ENCODE assay signal across 20 mouse cellular contexts in the genomic region with DNA sequence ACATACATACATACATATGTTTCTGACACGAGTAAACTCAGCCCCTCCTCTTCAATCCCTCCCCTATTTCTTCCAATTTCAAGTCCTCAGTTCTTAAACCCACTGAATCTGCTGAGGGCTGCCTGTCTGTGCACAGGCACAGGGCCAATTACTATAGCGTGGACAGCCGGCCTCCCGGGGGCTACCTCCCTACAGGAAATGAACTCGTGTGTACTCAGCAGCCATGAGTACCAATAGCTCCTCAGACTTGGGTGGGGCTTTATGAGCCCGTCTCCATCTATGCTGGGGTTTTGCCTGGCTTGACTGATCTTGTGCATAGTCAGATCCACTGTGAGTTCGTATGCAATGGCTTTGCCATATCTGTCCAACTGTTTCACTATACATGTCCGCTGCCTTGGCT. TPM values are rescaled to one million over a fixed set of nuclear protein-coding genes. Genes with fewer than 3 reads are reported as not detected.
DNase-seq lines count a peak whose midpoint lies in the region; ATAC-seq lines count a peak whose summit lies in the region.
"Had no signal": no experiment of that assay in that cellular context is flagged by ENCODE, and none has a peak within 500 bp of the region (broad histone marks: within the 10 kb centered on the region; RNA-seq: fewer than 3 reads in every experiment).

No protein-coding gene starts in this region.

- ATAC-seq in kidney, embryonic 16.5 days (ENCODE audit: low FRiP score, low TSS enrichment), result peak; percentile 54; the same call in 1 of the 2 replicates
- ATAC-seq: forebrain, postnatal 0 days; Patski had no signal

- H3K4me3 ChIP-seq in kidney, embryonic 16.5 days (ENCODE audit: low read length), result no peak overlapping the region
- no peak overlapping the region for H3K4me3 ChIP-seq in macrophage (ENCODE audit: inconsistent target)
- H3K4me3 ChIP-seq: embryonic facial prominence, embryonic 13.5 days; heart, embryonic 13.5 days; hindbrain, embryonic 10.5 days; midbrain, embryonic 10.5 days had no signal

- DNase-seq in kidney, postnatal 36 days, result no peak
- DNase-seq in 3T3-L1 (ENCODE audit: low read depth, low spot score) (peak; percentile 38), NIH3T3 (ENCODE audit: low read depth) (peak; percentile 48)
- no peak for DNase-seq in retina, embryonic 14.5 days (ENCODE audit: low spot score)
- no peak for DNase-seq in gastrocnemius, postnatal 25 days
- DNase-seq in heart, postnatal 36 days, result no peak
- DNase-seq: adrenal gland, adult 8-10 months; cerebellum, adult 9-11 months; forebrain, postnatal 0 days; layer of hippocampus, postnatal 36 days; lung, postnatal 14 days; retina, postnatal 1 day; right cerebral cortex, postnatal 4 days had no signal

- peaks cover 32% of the 10 kb centered on the region for H3K79me2 ChIP-seq in macrophage (ENCODE audit: inconsistent target)

- no peaks in the 10 kb centered on the region for H3K36me3 ChIP-seq in kidney, embryonic 16.5 days (ENCODE audit: insufficient read depth, low read length)
- H3K36me3 ChIP-seq in macrophage (ENCODE audit: inconsistent target), result no peaks in the 10 kb centered on the region
- H3K36me3 ChIP-seq: embryonic facial prominence, embryonic 13.5 days; heart, embryonic 13.5 days; hindbrain, embryonic 10.5 days; midbrain, embryonic 10.5 days had no signal

- no peak overlapping the region for H3K4me2 ChIP-seq in kidney, embryonic 16.5 days (replicated peaks; ENCODE audit: low read depth, low read length)
- H3K4me2 ChIP-seq: embryonic facial prominence, embryonic 13.5 days; heart, embryonic 13.5 days had no signal

- H3K4me1 ChIP-seq in kidney, embryonic 16.5 days (ENCODE audit: insufficient read depth, low read length), result no peaks in the 10 kb centered on the region
- H3K4me1 ChIP-seq: embryonic facial prominence, embryonic 13.5 days; hindbrain, embryonic 10.5 days had no signal

- H3K27me3 ChIP-seq in kidney, embryonic 16.5 days (ENCODE audit: insufficient read depth, low read length), result no peaks in the 10 kb centered on the region
- H3K27me3 ChIP-seq: embryonic facial prominence, embryonic 13.5 days; Patski had no signal

- no peaks in the 10 kb centered on the region for H3K9me3 ChIP-seq in kidney, embryonic 16.5 days (ENCODE audit: low read length)
- H3K9me3 ChIP-seq: embryonic facial prominence, embryonic 13.5 days; heart, embryonic 13.5 days; hindbrain, embryonic 10.5 days; midbrain, embryonic 10.5 days had no signal

- 39% methylated on average over 8 of the region's 8 CpGs for WGBS in kidney, embryonic 16.5 days
- 43% methylated on average over 8 of the region's 8 CpGs for WGBS in macrophage (ENCODE audit: missing documents)

- no peak overlapping the region for H3K9ac ChIP-seq in kidney, embryonic 16.5 days (replicated peaks; ENCODE audit: low read length)
- H3K9ac ChIP-seq: embryonic facial prominence, embryonic 13.5 days; forebrain, postnatal 0 days; heart, embryonic 13.5 days had no signal

- intact Hi-C loops in heart, postnatal 36 days (cut with DNase I), result no loop called here

- H3K27ac ChIP-seq in kidney, embryonic 16.5 days (ENCODE audit: low read length), result no peak overlapping the region
- H3K27ac ChIP-seq in macrophage, result peak overlapping the region; percentile 91
- H3K27ac ChIP-seq: embryonic facial prominence, embryonic 13.5 days; heart, embryonic 13.5 days; hindbrain, embryonic 10.5 days; midbrain, embryonic 10.5 days had no signal

RNA-seq across cellular contexts. Expression of a gene that starts 7.2 kb away (rescaled TPM):
- 3.9 and 5.4 TPM in 2 replicates for polyA plus RNA-seq in kidney, embryonic 16.5 days (2015; fragmentation: Nextera tagmentation; extraction: Ambion mirVana)
- 100 to 1,000 TPM in 17 of 26 experiments, 10 to 100 TPM in 9; 31.9 to 305 (median 136) TPM for total RNA-seq in macrophage (2018; cell fraction: chromatin; rRNA removed)
- total RNA-seq in macrophage (2018; cell fraction: cytosol; rRNA removed), result 10 to 100 TPM in 22 of 26 experiments, 1 to 10 TPM in 4; 5.7 to 59.9 (median 19.9) TPM
- 100 to 1,000 TPM in 11 of 26 experiments, 10 to 100 TPM in 15; 19.3 to 220 (median 94.7) TPM for total RNA-seq in macrophage (2018; cell fraction: nucleus; rRNA removed)
- polyA plus RNA-seq in macrophage (2018), result 12.6 to 39.2 TPM (median 15.9 TPM) in 3 replicates
- 10 to 100 TPM; 17.3 to 42.4 TPM for total RNA-seq in gastrocnemius, postnatal 25 days (2021)
- total RNA-seq in heart, postnatal 36 days (2021), result 100 to 1,000 TPM; 107 to 114 TPM

RNA-seq across cellular contexts. Expression of a gene that starts 44.8 kb away (rescaled TPM):
- 158 and 178 TPM in 2 replicates for polyA plus RNA-seq in kidney, embryonic 16.5 days (2015; fragmentation: Nextera tagmentation; extraction: Ambion mirVana)
- 10 to 100 TPM in 13 of 26 experiments, 1 to 10 TPM in 12, under 1 TPM in 1; 0.96 to 52.6 (median 9.9) TPM for total RNA-seq in macrophage (2018; cell fraction: chromatin; rRNA removed)
- 100 to 1,000 TPM in 13 of 26 experiments, 10 to 100 TPM in 13; 11.8 to 220 (median 99.5) TPM for total RNA-seq in macrophage (2018; cell fraction: cytosol; rRNA removed)
- total RNA-seq in macrophage (2018; cell fraction: nucleus; rRNA removed), result 100 to 1,000 TPM in 8 of 26 experiments, 10 to 100 TPM in 15, 1 to 10 TPM in 3; 8.1 to 185 (median 27.5) TPM
- polyA plus RNA-seq in macrophage (2018), result 296 to 414 TPM (median 359 TPM) in 3 replicates
- 10 to 100 TPM; 28.4 to 33.7 TPM for total RNA-seq in gastrocnemius, postnatal 25 days (2021)
- total RNA-seq in heart, postnatal 36 days (2021), result 10 to 100 TPM; 54.7 to 59.2 TPM

Comparison
In these comparisons a context has a peak if more than half of its experiments do, and no peak if none do; other contexts are left out.
1. DNase-seq: peak in 3T3-L1 (single experiment) and NIH3T3 (single experiment); none in kidney, postnatal 36 days (0 of 2), retina, embryonic 14.5 days (single experiment), gastrocnemius, postnatal 25 days (single experiment) and heart, postnatal 36 days (0 of 2).